Mouse (Mus musculus) frontal cortex, adult (tissue): ENCODE measurements around the gene 4921524J17Rik.

Source experiments
- ATAC-seq: cut with Nextera tagmentation; 2 replicates; pipeline ENCODE4 v1.9.2; 2017; ENCODE audit warnings: mild to moderate bottlenecking, moderate library complexity, mixed read lengths; ENCODE audit not compliant: low TSS enrichment

4921524J17Rik gene

DNA sequence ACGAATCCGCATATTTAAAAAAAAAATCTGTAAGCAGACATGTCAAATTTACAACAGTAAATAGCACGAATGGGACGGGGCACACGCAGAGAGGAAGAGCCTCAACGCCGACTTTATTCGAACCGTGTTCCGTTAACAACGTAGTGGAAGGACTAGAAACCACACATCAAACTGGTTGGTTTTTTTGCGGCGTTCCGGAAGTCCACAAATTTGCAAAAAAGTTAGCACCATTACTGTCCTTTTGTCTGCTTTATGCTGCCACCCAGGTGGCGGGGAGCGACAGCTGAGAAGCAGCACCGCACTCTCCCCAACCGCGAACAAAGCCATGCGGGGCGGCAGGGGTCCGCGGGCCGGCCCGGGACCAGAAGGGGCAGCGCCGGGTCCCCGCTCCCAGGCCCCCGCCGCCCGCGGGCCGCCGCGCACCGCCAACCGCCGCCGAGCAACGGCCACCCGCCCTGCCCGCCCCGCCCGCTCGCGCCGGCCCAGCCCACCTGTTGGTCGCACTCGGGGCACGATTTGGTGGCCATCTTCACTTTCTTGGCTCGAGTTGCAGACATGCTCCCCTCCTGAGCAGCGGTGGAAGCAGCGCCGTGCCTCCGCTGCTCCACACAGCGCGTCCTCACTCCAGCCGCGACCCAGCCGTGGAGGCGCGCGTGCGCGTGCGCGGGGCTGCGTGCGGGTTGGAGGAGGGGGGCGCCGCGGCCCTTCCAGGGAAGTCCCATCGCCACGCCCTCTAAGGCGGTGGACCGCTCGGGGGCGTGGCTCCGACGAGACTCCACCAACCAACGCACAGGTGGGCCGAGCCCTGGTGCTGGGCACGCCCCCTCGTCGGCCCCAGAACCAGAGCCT is at the start of gene 4921524J17Rik:
Gene 4921524J17Rik (minus strand): TSS at position 666 of the 849 bp plus-strand sequence.
- ATAC-seq, result peak; percentile 96

DNA sequence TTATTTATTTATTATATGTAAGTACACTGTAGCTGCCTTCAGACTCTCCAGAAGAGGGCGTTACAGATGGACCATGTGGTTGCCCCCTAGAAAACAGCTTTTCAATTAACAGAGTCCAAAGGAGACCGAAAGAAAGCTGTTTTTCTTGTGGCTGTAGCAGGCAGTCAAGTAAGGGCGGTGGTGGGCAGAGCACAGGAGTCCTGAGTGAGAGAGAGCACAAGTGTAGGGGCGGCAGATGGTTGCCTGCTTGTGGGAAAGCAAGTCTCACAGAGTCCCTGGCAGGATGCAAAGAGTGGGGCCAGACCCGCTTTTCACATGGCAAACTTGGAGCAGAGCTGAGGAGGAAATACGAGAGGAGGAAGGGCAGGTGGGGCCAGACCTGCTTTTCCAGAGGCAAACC is 49.8 kb upstream of the 4921524J17Rik start:
- ATAC-seq, result peak; percentile 69

DNA sequence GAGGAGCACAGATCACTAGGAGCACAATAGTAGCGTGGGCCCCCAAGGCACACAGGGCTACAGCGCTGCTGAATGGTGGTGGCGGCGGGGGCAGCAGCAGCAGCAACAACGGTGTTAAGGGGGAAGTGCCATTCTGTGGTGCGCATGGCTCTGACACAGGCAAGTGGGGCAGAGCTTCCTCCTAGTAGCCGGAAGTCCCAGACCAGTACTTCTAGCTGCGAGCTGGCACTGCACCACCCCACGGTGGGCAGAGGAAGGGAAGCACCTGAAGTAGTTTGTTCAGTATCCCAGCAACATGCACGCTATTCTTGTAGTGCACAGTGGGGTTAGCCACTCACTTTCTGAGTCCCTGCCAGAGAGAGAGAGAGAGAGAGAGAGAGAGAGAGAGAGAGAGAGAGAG is 49.3 kb upstream of the 4921524J17Rik start:
- peak; percentile 83 for ATAC-seq

DNA sequence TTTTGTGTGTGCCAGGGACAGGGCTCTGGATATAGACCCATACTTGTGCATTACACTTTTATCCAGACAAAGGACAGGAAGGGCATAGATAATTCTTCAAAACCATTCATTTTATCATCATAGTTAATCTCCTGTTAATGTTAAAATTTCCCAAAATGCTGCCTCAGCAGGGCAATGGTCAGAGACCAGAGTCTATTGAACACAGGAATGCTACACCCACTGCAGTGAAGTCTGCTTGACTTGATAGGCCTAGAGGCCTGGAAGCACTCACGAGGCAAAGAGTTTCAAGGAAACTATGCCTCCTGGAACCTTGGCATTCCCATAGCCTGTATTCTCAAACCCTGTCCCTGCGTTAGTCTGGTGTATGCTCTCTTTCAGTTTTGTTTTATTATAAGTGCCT is 47.1 kb upstream of the 4921524J17Rik start:
- ATAC-seq, result no peak

DNA sequence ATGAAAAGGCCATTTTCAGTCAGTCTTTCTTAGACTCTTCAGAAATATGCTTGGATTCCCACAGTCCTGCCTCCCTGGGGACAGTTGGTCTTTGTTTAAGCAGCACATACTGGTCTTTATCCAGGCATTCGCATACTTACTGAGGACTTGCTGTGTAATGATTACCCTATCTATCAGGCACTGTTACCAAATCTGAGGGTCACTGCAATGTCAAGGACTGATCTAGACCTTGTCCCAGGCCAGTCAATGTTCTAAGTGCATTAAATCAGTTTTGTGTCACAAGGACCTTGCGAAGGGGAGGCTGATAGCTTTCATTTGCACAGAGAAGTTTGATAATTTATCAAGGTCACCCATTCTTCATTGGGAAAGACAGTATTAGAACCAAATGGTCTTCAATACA is 45.8 kb upstream of the 4921524J17Rik start:
- ATAC-seq, result no peak

DNA sequence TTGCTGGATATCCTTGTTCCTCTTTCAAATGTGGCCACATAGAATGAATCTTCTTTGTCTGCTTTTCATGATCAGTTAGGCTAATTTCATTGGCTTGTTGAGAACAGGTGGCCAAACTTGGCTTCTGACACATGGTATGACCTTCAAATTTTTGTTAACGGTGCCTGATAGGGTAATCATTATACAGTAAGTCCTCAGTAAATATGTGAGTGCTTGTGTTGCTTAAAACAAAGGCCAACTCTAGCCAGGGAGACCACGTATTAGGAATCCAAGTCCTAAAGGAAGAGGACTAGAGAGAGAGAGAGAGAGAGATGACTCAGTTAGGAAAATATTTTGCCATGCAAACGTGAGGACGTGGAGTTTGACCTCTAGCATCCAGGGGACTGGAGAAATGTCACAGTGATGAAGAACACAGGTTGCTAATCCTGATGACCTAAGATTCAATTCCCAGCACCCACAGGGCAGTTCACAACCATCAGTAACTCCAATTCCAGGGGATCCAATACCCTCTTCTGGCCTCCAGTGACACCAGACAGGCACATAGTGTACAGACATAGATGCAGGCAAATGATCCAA is 44.4 kb upstream of the 4921524J17Rik start:
- no peak for ATAC-seq

DNA sequence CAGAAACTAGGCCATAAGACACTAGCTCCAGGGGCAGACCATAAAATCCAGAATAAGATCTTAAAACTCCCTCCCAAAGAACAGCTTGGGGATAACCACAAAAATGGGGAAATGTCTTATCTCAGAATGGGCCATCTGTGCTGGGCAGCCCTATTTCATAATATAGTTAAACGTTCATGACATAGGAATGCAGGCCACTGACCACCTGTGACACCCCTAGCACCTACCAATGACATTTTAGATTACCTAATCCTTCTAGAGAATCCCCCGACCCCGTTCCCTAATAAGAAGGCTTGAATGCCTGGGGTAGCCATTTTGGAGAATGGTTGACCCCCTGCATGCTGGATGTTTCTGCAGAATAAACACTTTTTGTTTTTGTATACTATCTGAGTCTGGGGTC is 42.3 kb upstream of the 4921524J17Rik start:
- ATAC-seq, result no peak

DNA sequence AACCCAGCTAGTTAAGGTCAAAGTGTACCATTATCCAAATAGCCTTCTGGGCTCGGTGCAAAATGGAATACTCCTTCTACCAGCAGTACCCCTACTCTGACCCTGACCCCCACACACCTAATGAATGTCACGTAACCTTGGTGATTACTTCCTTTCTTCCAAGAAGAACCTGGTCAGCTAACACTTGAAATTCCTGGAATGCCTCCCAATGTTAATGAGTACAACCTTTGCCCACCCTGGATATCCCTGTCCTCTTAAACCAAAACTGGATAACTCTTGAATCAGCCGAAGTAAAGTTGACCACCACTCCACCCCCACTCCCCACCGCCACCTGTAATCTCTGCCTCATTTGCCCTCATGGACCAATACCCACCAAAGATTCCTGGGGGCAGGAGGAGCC is 40.6 kb upstream of the 4921524J17Rik start:
- no peak for ATAC-seq

DNA sequence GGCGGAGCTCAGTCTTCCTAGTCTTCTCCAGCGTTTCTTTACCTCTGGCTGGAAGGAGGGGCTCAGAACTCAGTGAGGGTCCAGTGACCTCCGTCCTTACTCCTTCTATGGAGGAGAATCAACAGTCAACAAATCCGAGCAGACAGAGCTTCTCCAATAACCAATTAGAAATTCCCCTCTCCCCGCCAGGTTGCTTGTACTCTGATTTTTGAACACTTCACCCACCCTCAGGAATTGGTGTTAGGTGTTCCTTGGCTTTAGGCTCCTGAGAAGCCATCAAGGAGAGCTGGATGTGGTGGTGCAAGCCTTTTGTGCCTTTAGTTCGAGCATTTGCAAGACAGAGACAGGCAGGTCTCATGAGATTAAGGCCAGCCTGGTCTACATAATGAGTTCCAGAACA is 40.2 kb upstream of the 4921524J17Rik start:
- ATAC-seq, result no peak

DNA sequence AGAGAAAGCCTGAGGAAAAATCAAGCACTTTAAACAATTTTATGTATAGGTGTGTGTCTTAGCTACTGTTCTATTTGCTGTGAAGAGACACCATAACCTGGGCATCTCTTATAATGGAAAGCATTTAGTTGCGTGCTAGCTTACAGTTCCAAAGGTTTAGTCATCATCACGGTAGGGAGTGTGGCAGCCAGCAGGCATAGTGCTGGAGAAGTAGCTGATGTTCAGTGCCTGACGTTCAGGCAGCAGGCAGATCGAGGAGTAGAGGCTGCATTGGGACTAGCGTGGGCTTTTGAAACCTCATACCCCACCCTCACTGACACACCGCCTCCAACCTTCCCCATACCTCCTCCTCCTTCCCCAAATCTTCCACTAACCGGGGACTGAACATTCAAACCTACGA is 38.1 kb upstream of the 4921524J17Rik start:
- ATAC-seq, result peak; percentile 85; the same call in 1 of the 2 replicates

DNA sequence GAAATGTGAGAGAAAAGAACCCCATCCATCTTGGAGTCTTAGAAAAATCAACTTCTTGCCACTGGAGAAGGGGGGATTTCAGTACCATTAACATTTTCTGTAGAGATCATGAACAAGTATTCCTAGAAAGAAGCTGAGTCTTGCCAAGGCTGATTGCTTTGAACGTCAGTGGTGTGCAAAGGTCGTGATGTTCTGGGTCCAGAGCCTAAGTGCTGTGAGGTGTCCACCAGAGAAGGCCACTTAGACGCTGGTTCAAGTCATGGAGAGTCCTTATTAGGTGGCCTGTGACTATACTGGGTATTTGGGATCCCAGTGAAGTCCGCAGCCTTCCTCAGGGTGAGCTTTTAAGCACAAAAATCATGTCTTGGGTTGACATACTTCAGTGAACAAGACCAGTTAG is 33.4 kb upstream of the 4921524J17Rik start:
- ATAC-seq, result no peak

DNA sequence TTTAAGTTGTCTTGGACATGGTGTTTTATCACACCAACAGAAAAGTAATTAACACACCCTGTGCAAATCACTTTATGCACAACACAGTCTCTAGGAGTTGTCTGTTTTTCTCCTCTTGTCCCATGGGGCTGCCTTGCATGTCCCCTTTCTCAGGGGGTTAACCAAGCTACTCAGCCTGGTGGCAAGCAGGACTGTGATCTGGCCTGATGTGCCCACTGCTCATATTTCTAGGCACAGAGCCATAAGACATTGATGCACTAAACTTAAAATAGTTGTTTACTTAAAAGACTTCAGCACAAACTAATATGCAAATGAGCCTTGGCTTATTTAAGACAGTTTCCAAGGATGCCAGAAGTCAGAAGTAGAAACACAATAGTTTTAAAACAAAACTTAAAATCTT is 31.7 kb upstream of the 4921524J17Rik start:
- no peak for ATAC-seq

DNA sequence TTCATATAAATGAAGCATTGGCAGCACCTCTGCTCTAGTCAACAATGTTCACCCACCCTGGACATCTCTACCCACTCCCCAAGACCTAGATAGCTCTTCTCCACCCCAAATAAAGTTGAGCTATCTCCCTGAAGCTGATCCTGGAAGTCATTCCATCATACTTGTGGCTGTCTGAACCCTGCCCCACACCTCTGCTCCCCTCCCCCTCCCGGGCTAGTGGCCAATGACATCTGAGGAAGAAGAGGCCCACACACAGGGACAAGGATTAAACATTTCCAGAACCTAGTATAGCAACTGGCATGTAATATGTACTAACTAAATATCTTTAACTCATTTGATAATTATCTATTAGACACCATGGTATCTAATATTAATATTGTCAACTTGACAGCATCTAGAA is 29.8 kb upstream of the 4921524J17Rik start:
- no peak for ATAC-seq

DNA sequence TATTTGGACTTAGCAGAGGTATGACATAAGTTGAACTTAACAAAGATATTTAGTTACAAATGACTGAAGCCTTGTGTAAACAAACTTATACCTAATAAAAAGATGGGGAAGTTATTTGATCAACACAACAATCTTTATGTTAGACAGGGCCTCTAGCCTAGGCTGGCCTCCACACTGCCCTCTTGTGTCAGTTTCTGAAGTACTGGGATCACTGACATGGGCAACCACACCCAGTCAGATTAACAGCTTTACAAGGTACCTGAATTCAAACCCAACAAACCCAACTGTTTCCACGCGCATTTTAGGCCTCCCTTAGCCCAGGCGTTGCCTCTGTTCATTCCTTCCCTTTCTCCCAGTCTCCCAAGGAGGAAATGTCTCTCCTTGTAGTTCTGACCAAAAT is 28.7 kb upstream of the 4921524J17Rik start:
- no peak for ATAC-seq

DNA sequence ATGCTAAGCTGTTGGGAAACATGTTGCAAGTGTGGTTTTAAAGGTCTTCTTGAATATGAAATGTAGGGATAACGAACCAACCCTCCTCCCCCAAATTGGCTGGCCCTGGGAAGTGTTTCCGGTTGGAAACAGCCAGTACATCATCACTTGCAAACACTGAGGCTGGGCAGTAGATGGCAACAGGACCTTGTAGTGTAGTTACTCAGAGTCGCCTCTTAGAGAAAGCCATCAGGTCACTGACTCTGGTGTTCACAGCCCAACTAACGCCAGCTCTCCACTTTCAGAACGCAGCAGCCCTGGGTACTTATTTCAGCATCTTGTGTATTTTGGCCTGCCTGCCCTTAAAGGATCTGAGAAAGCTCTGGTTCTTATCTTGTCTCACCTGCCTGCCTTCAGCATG is 28.2 kb upstream of the 4921524J17Rik start:
- ATAC-seq, result peak; percentile 79

DNA sequence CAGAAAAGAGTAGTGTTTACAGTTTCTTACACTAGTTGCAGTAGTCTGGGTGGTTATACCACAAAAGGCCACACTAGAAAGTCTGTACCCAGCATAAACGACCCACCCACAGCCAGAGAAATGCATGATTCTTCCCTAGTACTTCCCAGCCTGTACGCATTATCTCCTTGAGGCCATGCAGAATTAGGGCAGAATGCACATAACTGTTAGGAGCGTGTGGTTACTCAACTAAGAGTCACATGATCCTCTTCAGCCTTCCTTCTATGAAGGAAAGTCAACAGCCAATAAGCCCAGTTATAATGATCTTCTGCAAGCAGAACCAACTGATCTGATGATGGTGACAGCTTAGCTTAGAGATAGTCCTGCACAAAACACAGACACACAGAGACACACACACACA is 26.9 kb upstream of the 4921524J17Rik start:
- ATAC-seq, result no peak

DNA sequence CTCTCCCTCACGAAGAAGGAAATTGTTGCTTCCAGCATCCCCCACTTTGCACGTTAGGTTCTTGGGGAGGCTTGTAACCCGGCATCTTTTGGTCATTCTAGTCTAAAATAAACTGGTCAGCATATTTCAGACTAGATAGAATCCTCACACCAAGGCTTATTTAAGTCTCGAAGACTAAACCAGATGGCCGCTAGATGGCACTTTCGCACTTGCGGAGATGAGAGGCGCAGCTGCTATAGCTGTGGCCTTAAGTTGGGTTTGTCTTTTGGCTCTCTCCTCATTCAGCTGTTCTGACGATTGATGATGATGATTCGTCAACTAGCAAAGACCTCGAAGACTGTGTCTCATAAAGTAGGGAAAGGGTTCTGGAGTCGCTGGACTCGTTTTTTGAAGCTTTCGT is 23.9 kb upstream of the 4921524J17Rik start:
- peak; percentile 80 for ATAC-seq

DNA sequence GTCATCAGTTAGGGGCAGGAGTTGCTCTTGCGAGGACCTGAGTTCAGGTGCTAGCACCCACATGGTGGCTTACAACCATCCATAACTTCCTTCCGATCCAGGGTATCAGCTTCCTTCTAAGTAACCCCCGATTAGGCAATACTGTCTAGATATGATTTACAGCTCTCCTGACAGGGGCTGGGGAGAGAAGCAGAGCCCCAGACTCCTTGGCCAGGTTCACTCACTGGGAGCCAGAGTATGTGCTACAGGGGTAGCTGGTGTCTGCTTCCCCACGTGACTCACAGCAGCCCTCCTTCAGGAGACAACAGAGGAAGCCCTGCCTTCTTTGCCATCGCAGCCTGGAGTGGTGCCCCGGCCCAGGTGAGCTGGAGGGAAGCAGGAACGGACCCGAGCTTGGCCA is 22.1 kb upstream of the 4921524J17Rik start:
- ATAC-seq, result no peak

DNA sequence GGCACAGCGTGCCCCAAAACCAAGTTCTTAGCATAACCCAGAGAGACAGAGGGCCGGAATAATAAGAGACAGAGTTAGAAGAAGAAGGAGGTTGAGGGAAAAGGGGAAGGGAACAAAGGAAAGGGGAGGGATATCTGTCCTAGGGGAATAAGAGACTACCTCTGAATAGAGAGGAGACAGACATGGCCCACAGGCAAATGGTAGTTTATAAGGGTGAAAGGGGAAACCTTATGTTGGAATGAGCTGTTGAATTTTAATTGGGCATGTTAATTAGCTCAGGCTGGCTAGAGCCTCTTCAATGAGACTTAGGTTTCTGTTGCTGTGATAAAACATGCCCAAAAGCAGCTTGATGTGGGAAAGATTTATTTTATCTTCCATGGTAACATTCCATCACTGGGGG is 20.6 kb upstream of the 4921524J17Rik start:
- ATAC-seq, result no peak

DNA sequence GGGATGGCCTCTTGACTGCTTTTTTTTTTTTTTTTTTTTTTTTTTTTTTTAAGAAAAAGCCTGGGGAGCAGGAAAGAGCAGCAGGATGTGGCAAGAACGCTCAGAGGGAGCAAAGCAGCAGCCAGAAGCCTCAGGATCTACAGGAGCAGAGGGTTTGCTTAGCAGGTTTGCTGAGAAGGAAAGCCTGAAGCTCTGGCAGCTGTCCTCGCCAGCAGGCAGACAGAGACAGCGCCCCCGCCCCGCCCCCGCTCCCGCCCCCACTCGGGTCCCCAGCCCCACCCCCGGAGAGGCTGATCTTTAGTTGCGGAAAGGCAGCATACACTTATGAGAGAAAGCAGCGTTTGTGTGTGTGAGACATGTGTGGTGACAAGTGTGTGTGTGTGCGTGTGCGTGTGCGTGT is 19.7 kb upstream of the 4921524J17Rik start:
- 0 out of 2 replicates have a peak, but pooled peaks have one; percentile 47 for ATAC-seq

DNA sequence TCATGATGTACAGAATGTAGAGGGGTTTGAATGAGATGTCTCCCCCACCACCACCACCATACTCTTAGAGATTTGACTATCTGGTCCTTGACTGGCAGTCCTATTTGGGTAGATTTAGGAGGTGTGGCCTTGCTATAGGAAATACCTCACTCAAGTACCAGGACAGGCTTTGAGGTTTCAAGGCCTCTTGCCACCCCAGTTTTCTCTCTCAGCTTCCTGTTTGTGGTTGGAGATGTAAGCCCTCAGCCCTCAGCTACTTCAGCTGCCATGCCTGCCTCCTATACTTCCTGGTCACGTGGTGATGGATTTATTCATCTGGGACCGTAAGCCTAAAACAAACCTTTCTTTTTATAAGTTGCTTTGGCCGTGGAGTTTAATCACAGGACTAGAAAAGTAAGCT is 17.7 kb upstream of the 4921524J17Rik start:
- ATAC-seq, result no peak

DNA sequence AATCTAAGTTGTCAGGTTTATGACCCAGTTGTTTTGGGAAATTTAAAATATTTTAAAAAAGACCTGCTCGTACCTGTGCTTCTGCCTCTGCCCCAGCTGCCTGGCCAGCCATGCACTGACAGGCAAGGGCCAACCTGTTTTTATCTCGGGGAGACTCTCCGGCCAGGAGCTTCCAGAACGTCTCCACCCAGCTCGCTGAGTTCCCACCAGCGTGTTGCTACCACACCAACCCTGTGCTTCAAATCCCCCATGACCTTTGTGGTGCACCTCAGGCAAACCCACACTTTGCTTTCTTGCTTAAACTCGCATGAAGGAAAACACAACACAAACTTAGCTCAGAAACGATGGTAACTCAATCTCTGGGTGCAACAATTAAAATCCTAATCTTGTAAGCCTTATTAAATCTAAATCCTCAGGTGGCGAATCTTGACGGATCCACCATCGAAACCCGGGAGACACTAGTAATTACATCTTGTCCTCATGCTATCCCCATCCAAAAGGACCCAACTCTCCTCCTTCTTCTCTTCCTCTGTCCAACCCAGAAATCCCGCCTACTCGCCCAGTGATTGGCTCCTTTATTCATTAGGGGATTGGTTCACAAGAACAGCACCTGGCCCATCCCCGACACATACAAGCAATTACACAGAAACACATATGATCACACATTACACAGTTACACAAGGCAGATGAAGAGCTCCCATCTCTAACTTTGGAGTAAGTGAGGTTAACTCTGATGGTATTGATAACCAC is 13.5 kb upstream of the 4921524J17Rik start:
- ATAC-seq, result no peak

DNA sequence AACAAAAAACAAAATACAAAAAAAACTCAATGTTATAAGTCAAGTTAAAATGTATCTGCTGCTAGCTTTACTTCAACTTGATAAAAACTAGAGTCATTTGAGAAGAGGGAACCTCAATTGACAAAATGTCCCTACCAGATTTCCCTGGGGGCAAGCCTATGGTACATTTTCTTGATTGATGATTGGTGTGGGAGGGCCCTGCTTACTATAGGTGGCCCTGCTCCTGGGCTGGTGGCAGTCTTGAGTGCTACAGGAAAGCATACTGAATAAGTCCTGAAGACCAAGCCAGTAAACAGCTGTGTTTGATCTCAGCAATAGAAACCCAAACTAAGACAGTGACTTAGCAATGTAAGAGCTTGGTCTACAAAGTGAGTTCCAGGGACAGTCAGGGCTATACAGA is 11.5 kb upstream of the 4921524J17Rik start:
- ATAC-seq, result no peak
